Mouse (Mus musculus): Measurements from ENCODE around the gene Dync2li1. TPM values are rescaled to one million over a fixed set of nuclear protein-coding genes. Genes with fewer than 3 reads are reported as not detected.

The Dync2li1 gene
- polyA plus RNA-seq (2016; fragmentation: Nextera tagmentation; extraction: Ambion mirVana) = 41.5 and 42.1 TPM in 2 replicates

- peaks cover 16% of the 10 kb centered on the region for H3K4me1 ChIP-seq (replicated peaks)
- peak; percentile 92 for ATAC-seq (ENCODE audit: insufficient number of reproducible peaks, insufficient read depth, low FRiP score, low TSS enrichment, low read depth)
- H3K4me3 ChIP-seq (replicated peaks) = peak within 1 kb of the TSS; percentile 56
- peak within 1 kb of the TSS; percentile 58 for H3K9ac ChIP-seq (replicated peaks)
- WGBS = under 1% methylated on average over 25 of the region's 25 CpGs
- H3K27me3 ChIP-seq = no peaks in the 10 kb centered on the region
- peak within 1 kb of the TSS; percentile 80 for H3K27ac ChIP-seq
- H3K36me3 ChIP-seq = no peaks in the 10 kb centered on the region
- peaks cover 11% of the 10 kb centered on the region for H3K9me3 ChIP-seq
- peak within 1 kb of the TSS; percentile 67 for H3K4me2 ChIP-seq
Measured at GRCm38 (mm10) chr17:84626276-84626856, at the start of gene Dync2li1. Gene Dync2li1 (plus strand): TSS chr17:84626496.

DNA sequence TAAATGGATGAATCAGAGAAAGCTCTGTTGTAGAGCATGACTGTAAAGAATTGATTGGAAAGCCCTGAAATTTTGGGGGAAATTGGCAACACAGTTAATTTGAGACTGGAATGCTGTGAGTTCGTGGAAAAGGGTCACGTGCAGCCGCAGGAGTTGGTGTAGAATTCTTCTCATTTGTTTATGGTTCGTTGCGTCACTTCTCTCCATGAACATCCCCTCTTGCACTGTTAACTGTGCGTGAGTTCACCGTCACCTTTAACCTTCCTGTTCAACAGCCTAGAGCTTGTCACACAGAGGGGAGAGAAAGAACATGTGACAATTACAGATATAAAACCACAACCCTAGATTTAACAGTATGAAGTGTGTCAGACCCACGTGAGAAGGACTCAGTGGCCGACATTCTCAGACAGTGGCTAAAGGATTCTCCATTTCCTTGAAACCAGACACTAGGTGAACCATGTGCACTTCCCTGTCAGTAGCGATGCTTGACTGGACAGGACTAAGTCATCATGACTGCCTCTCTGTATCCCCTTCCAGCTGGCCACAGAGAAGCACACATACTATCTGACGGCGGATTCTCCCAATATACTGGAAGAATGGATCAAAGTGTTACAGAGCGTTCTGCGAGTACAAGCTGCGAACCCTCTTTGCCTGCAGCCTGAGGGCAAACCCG lies 49.5 kb upstream of the Dync2li1 start:
- Histone ChIP-seq H3K27me3 (no peaks in the 10 kb centered on the region), H3K4me1 (replicated peaks) (peaks cover 9% of the 10 kb centered on the region), H3K4me2 (no peak overlapping the region), H3K36me3 (peaks cover 16% of the 10 kb centered on the region; the same call in 1 of the 2 replicates), H3K9ac (replicated peaks) (no peak overlapping the region), H3K9me3 (no peaks in the 10 kb centered on the region), H3K4me3 (replicated peaks) (no peak overlapping the region), H3K27ac (no peak overlapping the region)
- ATAC-seq (ENCODE audit: insufficient number of reproducible peaks, insufficient read depth, low FRiP score, low TSS enrichment, low read depth) = no peak
- WGBS = 83% methylated on average over 16 of the region's 16 CpGs

DNA sequence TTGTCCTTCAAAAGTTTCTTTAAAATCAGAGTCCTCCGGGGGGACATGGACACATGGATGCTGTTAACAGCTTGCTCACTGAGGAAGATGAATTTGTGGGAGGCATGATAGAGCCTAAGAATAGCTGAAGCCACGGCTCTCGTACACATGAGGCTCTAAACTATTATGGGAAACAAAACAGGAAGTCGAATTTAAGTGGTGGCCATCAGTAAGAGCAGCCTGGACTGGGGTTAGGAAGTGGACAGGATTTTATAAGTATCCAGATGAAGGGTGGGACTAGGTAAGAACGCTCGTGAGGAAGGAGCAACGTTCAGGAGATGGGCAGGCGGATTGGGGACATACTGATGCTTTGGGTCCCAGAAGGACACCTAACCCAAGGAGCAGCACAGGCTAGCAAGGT lies 47.0 kb upstream of the Dync2li1 start:
- Histone ChIP-seq H3K27me3 (no peaks in the 10 kb centered on the region), H3K36me3 (peaks cover 12% of the 10 kb centered on the region; the same call in 1 of the 2 replicates), H3K4me3 (replicated peaks) (no peak overlapping the region), H3K9ac (replicated peaks) (no peak overlapping the region), H3K9me3 (no peaks in the 10 kb centered on the region), H3K4me1 (replicated peaks) (peaks cover 20% of the 10 kb centered on the region), H3K27ac (no peak overlapping the region), H3K4me2 (no peak overlapping the region)
- ATAC-seq (ENCODE audit: insufficient number of reproducible peaks, insufficient read depth, low FRiP score, low TSS enrichment, low read depth) = no peak
- WGBS = 82% methylated on average over 8 of the region's 8 CpGs

DNA sequence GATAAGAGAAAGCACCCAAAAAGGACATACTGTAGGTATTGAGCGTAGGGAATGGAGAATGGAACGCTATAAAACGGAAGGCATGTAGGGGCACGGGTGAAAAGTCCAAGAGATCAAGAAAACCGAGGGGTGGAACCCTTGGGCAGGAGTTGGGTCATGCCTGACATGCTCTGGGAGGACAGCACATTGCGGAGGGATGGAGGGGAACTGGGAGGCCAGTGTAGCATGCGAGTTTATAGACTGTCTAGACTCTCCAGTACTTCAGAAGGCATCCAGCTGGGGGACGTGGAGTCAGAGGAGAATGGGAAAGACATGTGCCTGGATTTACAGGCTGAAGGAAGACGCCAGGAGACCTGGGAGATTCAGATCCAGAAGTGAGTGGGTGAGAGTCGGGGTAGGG lies 46.5 kb upstream of the Dync2li1 start:
- 81% methylated on average over 10 of the region's 10 CpGs for WGBS
- no peak overlapping the region for H3K27ac ChIP-seq
- no peak for ATAC-seq (ENCODE audit: insufficient number of reproducible peaks, insufficient read depth, low FRiP score, low TSS enrichment, low read depth)

GRCm38 (mm10) chr17:84580821-84581220 lies 45.5 kb upstream of the Dync2li1 start:
- H3K27ac ChIP-seq = 0 out of 2 replicates have a peak overlapping the region, but pooled peaks have one; percentile 25
- WGBS = 44% methylated on average over 8 of the region's 8 CpGs
- no peak overlapping the region for H3K4me2 ChIP-seq

More for the DNA sequence above, 46.5 kb upstream of the Dync2li1 start:
- Histone ChIP-seq H3K4me2 (no peak overlapping the region), H3K9me3 (no peaks in the 10 kb centered on the region), H3K4me3 (replicated peaks) (no peak overlapping the region), H3K9ac (replicated peaks) (no peak overlapping the region), H3K27me3 (no peaks in the 10 kb centered on the region), H3K36me3 (peaks cover 12% of the 10 kb centered on the region; the same call in 1 of the 2 replicates), H3K4me1 (replicated peaks) (peaks cover 20% of the 10 kb centered on the region)

GRCm38 (mm10) chr17:84581740-84582414 lies 44.4 kb upstream of the Dync2li1 start:
- ATAC-seq (ENCODE audit: insufficient number of reproducible peaks, insufficient read depth, low FRiP score, low TSS enrichment, low read depth) = no peak; the same call in 1 of the 2 replicates
- H3K27ac ChIP-seq = peak overlapping the region; percentile 53
- H3K9ac ChIP-seq (replicated peaks) = no peak overlapping the region
- no peaks in the 10 kb centered on the region for H3K9me3 ChIP-seq
- H3K4me1 ChIP-seq (replicated peaks) = peaks cover 20% of the 10 kb centered on the region
- H3K36me3 ChIP-seq = no peaks in the 10 kb centered on the region
- no peaks in the 10 kb centered on the region for H3K27me3 ChIP-seq
- WGBS = 63% methylated on average over 8 of the region's 8 CpGs
- no peak overlapping the region for H3K4me2 ChIP-seq
- H3K4me3 ChIP-seq (replicated peaks) = no peak overlapping the region

More at GRCm38 (mm10) chr17:84580821-84581220, 45.5 kb upstream of the Dync2li1 start:
- H3K4me1 ChIP-seq (replicated peaks) = peaks cover 20% of the 10 kb centered on the region
- no peak for ATAC-seq (ENCODE audit: insufficient number of reproducible peaks, insufficient read depth, low FRiP score, low TSS enrichment, low read depth)
- H3K9me3 ChIP-seq = no peaks in the 10 kb centered on the region
- no peaks in the 10 kb centered on the region for H3K27me3 ChIP-seq
- no peak overlapping the region for H3K4me3 ChIP-seq (replicated peaks)
- peaks cover 5% of the 10 kb centered on the region; the same call in 1 of the 2 replicates for H3K36me3 ChIP-seq
- H3K9ac ChIP-seq (replicated peaks) = no peak overlapping the region

DNA sequence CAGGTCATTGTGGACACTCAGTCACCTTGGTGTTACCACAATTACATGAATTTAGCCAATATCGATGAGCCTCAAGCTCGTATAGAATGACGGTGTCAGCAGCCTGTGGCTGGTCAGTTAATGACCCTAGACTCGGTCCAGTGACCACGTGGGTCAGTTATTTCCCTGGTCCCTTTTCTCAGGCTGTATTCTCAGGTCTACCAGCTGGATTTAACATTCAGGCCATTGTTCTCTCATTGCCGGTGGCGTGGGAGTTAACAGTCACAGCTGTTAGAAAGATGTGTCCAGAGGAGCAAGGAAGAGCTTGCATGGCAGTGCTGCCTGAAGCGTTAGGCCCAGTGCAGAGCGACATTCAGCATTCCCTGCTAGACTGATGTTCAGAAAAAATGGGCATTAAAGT lies 42.2 kb upstream of the Dync2li1 start:
- Histone ChIP-seq H3K4me1 (replicated peaks) (peaks cover 20% of the 10 kb centered on the region), H3K9ac (replicated peaks) (no peak overlapping the region), H3K27me3 (no peaks in the 10 kb centered on the region), H3K4me3 (replicated peaks) (no peak overlapping the region), H3K4me2 (no peak overlapping the region), H3K9me3 (no peaks in the 10 kb centered on the region), H3K27ac (no peak overlapping the region), H3K36me3 (peaks cover 7% of the 10 kb centered on the region; the same call in 1 of the 2 replicates)
- no peak for ATAC-seq (ENCODE audit: insufficient number of reproducible peaks, insufficient read depth, low FRiP score, low TSS enrichment, low read depth)
- 78% methylated on average over 9 of the region's 9 CpGs for WGBS

DNA sequence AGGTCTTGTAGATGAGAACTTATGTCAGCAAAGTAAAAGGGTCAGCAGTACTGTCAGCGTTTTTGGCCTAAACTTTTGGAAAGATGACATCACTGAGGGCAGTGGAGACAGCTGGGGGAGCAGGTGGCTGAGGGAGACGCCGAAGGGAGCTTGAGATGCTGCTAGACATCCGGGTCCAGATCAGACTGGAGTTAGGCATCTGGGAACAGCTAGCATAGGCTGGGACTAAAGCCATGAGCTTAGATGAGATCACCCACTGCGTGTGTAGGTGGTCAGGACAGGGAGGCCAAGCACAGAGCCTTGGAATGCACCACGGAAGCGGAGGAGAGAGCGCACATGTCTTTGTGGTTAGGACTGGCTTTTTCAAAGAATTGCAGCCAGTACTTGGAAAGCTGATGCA lies 41.2 kb upstream of the Dync2li1 start:
- Histone ChIP-seq H3K27ac (no peak overlapping the region), H3K4me2 (no peak overlapping the region), H3K9me3 (no peaks in the 10 kb centered on the region), H3K4me1 (replicated peaks) (peaks cover 20% of the 10 kb centered on the region), H3K9ac (replicated peaks) (no peak overlapping the region), H3K4me3 (replicated peaks) (no peak overlapping the region), H3K27me3 (no peaks in the 10 kb centered on the region), H3K36me3 (peaks cover 17% of the 10 kb centered on the region; the same call in 1 of the 2 replicates)
- no peak for ATAC-seq (ENCODE audit: insufficient number of reproducible peaks, insufficient read depth, low FRiP score, low TSS enrichment, low read depth)
- WGBS = 71% methylated on average over 8 of the region's 8 CpGs

DNA sequence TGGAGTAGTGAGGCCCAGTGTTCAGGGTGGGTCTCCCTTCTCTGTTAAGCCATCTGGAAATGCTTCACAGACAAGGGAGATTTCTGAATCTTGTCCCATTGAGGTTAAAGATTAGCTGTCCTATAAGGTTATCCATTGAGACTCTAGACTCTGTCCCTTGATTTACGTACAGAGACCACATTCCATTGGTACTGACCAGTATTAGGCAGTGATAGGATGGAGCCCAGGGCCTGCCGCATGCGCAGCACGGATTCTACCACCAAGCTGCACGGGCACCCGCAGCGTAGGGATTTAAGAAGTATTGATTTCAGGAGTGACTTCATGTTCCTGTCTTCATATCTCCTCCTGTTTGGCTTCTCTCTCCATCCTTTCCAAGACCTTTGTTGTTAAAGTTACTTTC lies 36.2 kb upstream of the Dync2li1 start:
- no peaks in the 10 kb centered on the region for H3K4me1 ChIP-seq (replicated peaks)
- H3K9ac ChIP-seq (replicated peaks) = no peak overlapping the region
- peaks cover 55% of the 10 kb centered on the region for H3K36me3 ChIP-seq
- H3K27ac ChIP-seq = no peak overlapping the region
- 97% methylated on average over 7 of the region's 7 CpGs for WGBS
- H3K4me3 ChIP-seq (replicated peaks) = no peak overlapping the region
- H3K27me3 ChIP-seq = no peaks in the 10 kb centered on the region
- no peak for ATAC-seq (ENCODE audit: insufficient number of reproducible peaks, insufficient read depth, low FRiP score, low TSS enrichment, low read depth)
- H3K4me2 ChIP-seq = no peak overlapping the region
- no peaks in the 10 kb centered on the region; the same call in 1 of the 2 replicates for H3K9me3 ChIP-seq

DNA sequence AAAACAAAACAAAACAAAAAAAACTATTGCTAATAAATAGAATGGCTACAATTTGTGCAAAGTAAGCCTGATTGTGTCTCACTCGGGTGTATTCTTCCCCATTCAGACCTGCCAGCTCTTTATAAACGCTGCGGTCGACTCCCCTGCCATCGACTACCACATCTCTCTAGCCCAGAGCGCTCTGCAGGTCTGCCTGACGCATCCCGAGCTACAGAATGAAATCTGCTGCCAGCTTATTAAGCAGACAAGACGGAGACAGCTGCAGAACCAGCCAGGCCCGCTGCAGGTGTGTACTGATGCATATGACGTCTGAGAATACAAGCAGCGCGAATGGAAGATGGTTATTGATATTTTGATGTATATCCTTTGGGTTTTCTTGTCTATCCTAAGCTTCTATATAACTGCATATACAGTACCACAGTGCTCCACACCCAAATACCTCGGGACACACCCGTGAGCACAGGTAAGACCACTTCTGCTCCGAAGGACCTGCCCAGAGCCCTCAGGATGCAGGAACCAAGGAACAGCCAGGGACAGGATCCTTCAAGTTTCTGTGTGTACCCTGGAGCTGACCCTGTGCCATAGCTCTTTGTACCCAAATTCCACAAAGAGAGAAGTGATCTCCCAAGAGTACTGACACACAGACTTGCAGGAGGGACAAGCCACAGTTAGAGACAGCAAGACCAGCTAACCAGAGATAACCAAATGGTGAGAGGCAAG lies 34.7 kb upstream of the Dync2li1 start:
- Histone ChIP-seq H3K36me3 (peaks cover 58% of the 10 kb centered on the region), H3K4me3 (replicated peaks) (no peak overlapping the region), H3K4me1 (replicated peaks) (peaks cover 10% of the 10 kb centered on the region), H3K27ac (no peak overlapping the region), H3K9me3 (no peaks in the 10 kb centered on the region; the same call in 1 of the 2 replicates), H3K4me2 (no peak overlapping the region), H3K9ac (replicated peaks) (no peak overlapping the region), H3K27me3 (no peaks in the 10 kb centered on the region)
- WGBS = 92% methylated on average over 16 of the region's 16 CpGs
- ATAC-seq (ENCODE audit: insufficient number of reproducible peaks, insufficient read depth, low FRiP score, low TSS enrichment, low read depth) = no peak

Measured in limb, embryonic 12.5 days (tissue).